Mouse (Mus musculus) heart, embryonic 14.5 days (tissue): ENCODE data around the gene Pcx. TPM values are rescaled to one million over a fixed set of nuclear protein-coding genes. Genes with fewer than 3 reads are reported as not detected.
A peak's percentile ranks its signal among the peaks of the same experiment; 100 is the strongest.

ENCODE experiments used
- ATAC-seq: fragments of 200-750 bp; cut with Nextera tagmentation; 2 replicates; pipeline ENCODE4 v1.8.0; 2017; ENCODE audit warnings: low read depth, moderate TSS enrichment; ENCODE audit not compliant: insufficient number of reproducible peaks, insufficient read depth, low FRiP score
- H3K27ac ChIP-seq, 2 experiments: fragments of 200-500 bp in 1 of 2; fragments of 300-500 bp in 1 of 2; sonication (generic) in 1 of 2; replicated peaks in 1 of 2; 2 replicates each; pipeline ENCODE4 v1.5.1; 2012 to 2014; ENCODE audit warnings: low read depth in 2 of 2, low read length in 2 of 2, control low read depth in 1 of 2, mild to moderate bottlenecking in 1 of 2, mixed read lengths in 1 of 2; ENCODE audit not compliant: control insufficient read depth in 1 of 2, insufficient read depth in 1 of 2
- H3K27me3 ChIP-seq: fragments of 300-500 bp; sonication (generic); 2 replicates; pipeline ENCODE4 v1.6.1; 2014; ENCODE audit warnings: mild to moderate bottlenecking, low read length, control low read depth; ENCODE audit not compliant: control insufficient read depth, insufficient read depth
- H3K36me3 ChIP-seq: fragments of 300-500 bp; sonication (generic); 2 replicates; pipeline ENCODE4 v1.6.1; 2014; ENCODE audit warnings: mild to moderate bottlenecking, control low read depth, low read length, mixed read lengths; ENCODE audit not compliant: control insufficient read depth, insufficient read depth
- H3K4me1 ChIP-seq, 2 experiments: fragments of 200-500 bp in 1 of 2; fragments of 300-500 bp in 1 of 2; sonication (generic) in 1 of 2; 2 replicates each; pipeline ENCODE4 v1.6.1; 2012 to 2014; ENCODE audit warnings: low read length in 2 of 2, control low read depth in 1 of 2, mixed read lengths in 1 of 2; ENCODE audit not compliant: control insufficient read depth in 2 of 2, insufficient read depth in 2 of 2
- H3K4me2 ChIP-seq: fragments of 300-500 bp; sonication (generic); 2 replicates; pipeline ENCODE4 v1.6.1; 2014; ENCODE audit warnings: mild to moderate bottlenecking, low read length
- H3K4me3 ChIP-seq, 2 experiments: fragments of 200-500 bp in 1 of 2; fragments of 300-500 bp in 1 of 2; sonication (generic) in 1 of 2; 2 replicates each; pipeline ENCODE4 v1.5.1; 2012 to 2014; ENCODE audit warnings: low read length in 2 of 2, mild to moderate bottlenecking in 2 of 2, control low read depth in 1 of 2, low read depth in 1 of 2, moderate library complexity in 1 of 2; ENCODE audit not compliant: control insufficient read depth in 1 of 2, insufficient read depth in 1 of 2
- H3K9ac ChIP-seq: fragments of 300-500 bp; sonication (generic); 2 replicates; pipeline ENCODE4 v1.6.1; 2014; ENCODE audit warnings: mild to moderate bottlenecking, low read length
- H3K9me3 ChIP-seq: fragments of 300-500 bp; sonication (generic); 2 replicates; pipeline ENCODE4 v1.6.1; 2016; ENCODE audit warnings: low read length, control low read depth; ENCODE audit not compliant: control insufficient read depth
- WGBS: fragments of 180-500 bp; shearing (Covaris S2); extraction: QIAGEN DNeasy Blood & Tissue Kit; methylation state at CpG from one replicate; pipeline ENCODE4 v1.1.7; 2014; 5-methylcytosine and 5-hydroxymethylcytosine counted together
- polyA plus RNA-seq: library from polyadenylated mRNA; unstranded; fragments of >200 nt; fragmentation: Nextera tagmentation; extraction: Ambion mirVana; gene quantifications from 2 replicates; pipeline ENCODE4 v1.2.1, GENCODE M21; 2014

Gene Pcx
- 8.2 and 8.7 TPM in 2 replicates for polyA plus RNA-seq

DNA sequence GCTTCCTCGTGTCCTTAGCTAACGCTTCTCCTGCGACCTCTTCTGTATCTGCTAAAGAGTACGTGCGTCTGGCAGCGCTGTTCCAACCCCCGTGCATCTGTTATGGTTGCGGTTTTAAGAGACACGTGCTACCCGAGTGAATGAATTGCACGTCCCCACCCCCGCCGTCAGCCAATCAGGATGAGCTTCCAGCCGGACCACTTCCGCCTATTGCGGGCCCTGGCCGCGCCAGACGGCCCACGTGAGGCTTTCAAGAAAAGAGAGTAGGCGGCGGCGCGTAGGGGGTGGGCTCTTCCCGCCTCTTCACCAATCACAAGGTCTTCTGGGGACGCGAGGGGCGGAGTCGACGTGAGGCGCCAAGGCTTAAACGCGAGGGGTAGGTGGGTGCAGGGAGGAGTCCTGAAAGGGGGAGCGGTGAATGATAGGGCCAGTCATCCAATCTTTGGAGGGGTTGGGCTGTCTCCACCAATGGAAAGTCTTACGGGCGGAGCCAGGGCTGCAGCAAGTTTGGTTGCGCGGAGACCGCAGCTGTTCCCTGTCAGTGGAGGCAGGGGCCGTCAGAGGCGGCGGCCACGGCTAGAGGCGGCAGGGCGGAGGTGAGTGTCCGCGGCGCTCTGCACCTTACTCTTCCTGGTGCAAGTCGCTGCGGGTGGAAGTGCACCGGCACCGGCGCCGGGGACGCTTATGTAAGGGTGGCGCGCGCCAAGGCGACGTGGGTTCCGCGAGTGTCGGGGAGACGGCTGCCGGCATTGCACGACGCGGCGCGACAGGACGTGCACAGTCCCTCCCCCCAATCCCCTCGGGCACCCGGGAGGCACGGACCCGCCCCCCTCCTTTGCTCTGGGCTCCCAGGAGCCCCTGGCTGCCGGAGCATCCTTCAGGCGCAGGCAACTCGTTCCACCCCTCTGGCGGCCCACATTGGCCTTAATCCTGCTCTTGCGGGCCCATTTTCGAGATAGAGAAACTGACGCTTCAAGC is at the start of gene Pcx:
Gene Pcx (plus strand): TSS at position 487 of the 978 bp plus-strand sequence.
- under 1% methylated on average over 81 of the region's 82 CpGs for WGBS

DNA sequence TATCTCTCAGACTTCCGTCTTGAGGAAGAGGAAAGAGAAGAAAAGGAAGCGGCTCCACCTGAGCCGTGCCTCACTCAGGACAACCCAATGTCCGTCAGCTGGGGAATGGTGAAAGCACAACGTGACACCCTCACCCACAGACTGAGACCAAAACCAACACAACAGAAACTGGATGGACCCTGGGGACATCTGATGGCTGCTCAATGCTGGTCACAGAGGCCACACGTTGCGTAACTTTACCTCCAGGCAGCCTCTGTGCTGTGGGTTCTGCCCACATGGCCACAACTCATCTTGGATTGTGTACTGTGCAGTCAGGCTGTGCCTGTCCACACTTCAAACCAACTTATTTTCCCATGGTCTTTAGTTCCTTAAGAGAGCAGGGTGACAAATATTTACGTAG is 48.3 kb upstream of the Pcx start:
- no peaks in the 10 kb centered on the region; a peak in 1 of 4 replicates for H3K4me1 ChIP-seq
- no peaks in the 10 kb centered on the region for H3K27me3 ChIP-seq
- 76% methylated on average over 8 of the region's 8 CpGs for WGBS

More for the DNA sequence above, at the start of gene Pcx:
- Histone ChIP-seq H3K4me1 (peaks cover 6 to 10% of the 10 kb centered on the region in 2 experiments; a peak in 3 of 4 replicates), H3K9me3 (no peaks in the 10 kb centered on the region), H3K9ac (peak within 1 kb of the TSS; percentile 74), H3K27me3 (no peaks in the 10 kb centered on the region), H3K27ac (peak within 1 kb of the TSS; percentile 22 to 57; a peak in 1 of 4 replicates), H3K4me2 (peak within 1 kb of the TSS; percentile 89), H3K4me3 (peak within 1 kb of the TSS; percentile 73 to 74), H3K36me3 (no peaks in the 10 kb centered on the region)
- ATAC-seq, result peak; percentile 100

DNA sequence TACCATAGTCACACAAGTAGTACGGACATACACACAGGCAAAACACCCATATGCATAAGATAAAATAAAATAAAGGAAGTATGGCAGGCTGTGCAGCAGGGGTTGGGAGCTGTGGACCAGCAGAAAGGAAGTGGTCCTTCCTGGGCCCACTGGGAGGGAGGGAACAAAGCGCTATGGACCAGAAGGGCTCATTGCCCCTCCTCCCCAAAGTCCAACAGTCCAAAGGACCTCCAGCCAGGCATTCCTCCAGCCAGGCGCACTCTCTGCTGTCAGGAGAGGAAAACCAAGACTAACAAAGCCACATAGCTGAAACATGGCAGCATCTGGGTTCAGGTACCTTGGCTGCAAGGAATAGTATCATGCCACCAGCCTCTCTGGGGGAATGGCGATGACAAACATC is 45.6 kb upstream of the Pcx start:
- no peak for ATAC-seq
- no peaks in the 10 kb centered on the region for H3K27me3 ChIP-seq
- WGBS, result 72% methylated on average over 4 of the region's 4 CpGs
- no peak overlapping the region for H3K4me3 ChIP-seq
- no peak overlapping the region for H3K9ac ChIP-seq
- no peaks in the 10 kb centered on the region for H3K36me3 ChIP-seq
- H3K9me3 ChIP-seq, result no peaks in the 10 kb centered on the region
- no peak overlapping the region for H3K4me2 ChIP-seq
- no peak overlapping the region for H3K27ac ChIP-seq
- no peaks in the 10 kb centered on the region; a peak in 1 of 4 replicates for H3K4me1 ChIP-seq

More for the DNA sequence above, 48.3 kb upstream of the Pcx start:
- H3K4me3 ChIP-seq, result no peak overlapping the region
- no peak overlapping the region for H3K9ac ChIP-seq
- H3K27ac ChIP-seq, result no peak overlapping the region
- no peaks in the 10 kb centered on the region for H3K9me3 ChIP-seq
- H3K36me3 ChIP-seq, result no peaks in the 10 kb centered on the region
- no peak overlapping the region for H3K4me2 ChIP-seq
- no peak for ATAC-seq

DNA sequence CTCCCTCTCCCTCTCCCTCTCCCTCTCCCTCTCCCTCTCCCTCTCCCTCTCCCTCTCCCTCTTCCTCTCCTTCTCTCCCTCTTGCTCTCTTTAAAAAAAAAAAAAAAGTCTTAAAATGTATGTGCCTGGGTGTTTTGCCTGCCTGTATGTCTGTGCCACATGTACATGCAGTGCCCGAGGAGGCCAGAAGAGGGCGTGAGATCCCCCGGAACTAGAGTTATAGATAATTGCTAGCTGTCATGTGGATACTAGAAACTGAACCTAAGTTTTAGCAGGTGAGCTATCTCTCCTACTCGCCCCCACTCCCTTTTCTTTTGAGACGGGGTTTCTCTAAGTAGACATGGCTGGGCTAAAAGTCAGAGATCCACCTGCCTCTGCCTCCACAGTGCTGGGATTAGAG is 41.9 kb upstream of the Pcx start:
- Histone ChIP-seq H3K9ac (no peak overlapping the region), H3K4me3 (no peak overlapping the region), H3K27me3 (no peaks in the 10 kb centered on the region), H3K9me3 (no peaks in the 10 kb centered on the region), H3K27ac (no peak overlapping the region), H3K4me2 (no peak overlapping the region), H3K4me1 (no peaks in the 10 kb centered on the region; a peak in 1 of 4 replicates), H3K36me3 (no peaks in the 10 kb centered on the region)
- ATAC-seq, result no peak
- 29% methylated on average over 5 of the region's 5 CpGs for WGBS

DNA sequence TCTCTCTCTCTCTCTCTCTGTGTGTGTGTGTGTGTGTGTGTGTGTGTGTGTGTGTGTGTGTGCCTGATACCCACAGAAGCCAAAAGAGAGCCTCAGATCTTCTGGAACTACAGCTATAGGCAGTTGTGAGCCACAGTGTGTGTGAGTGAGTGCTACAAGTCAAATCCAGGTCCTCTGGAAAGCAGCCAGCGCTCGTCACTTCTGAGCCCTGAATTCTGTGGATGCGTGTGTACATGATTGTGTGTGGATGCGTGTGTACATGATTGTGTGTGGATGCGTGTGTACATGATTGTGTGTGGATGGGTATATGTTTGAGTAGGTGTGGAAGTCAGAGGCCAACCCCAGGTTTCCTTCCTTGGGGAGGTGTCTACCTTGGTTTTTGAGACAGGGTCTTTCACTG is 36.7 kb upstream of the Pcx start:
- Histone ChIP-seq H3K27ac (no peak overlapping the region), H3K4me1 (peaks cover 4 to 6% of the 10 kb centered on the region in 2 experiments; a peak in 3 of 4 replicates), H3K9me3 (no peaks in the 10 kb centered on the region), H3K4me3 (no peak overlapping the region), H3K27me3 (peaks cover 23% of the 10 kb centered on the region), H3K9ac (no peak overlapping the region), H3K4me2 (no peak overlapping the region), H3K36me3 (no peaks in the 10 kb centered on the region)
- no peak for ATAC-seq
- 77% methylated on average over 5 of the region's 5 CpGs for WGBS

DNA sequence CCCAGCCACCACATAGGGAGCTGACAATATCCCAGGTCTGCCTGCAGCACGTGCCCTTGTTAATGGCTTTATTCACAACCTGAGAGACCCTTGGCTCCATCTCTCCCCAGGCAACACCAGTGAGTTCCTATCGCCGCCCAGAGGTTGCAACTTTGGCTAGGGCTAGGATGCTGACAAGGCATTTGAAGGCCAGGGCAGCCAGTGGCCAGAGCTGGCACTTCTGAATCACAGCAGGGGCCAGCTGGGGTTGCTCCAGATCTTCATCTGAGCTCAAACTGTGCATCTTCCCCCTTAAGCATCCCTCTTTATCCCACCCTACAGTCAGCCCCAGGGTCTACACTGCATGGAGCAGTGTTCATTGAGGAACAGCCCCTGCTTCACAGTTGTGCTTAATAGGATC is 35.5 kb upstream of the Pcx start:
- H3K9ac ChIP-seq, result no peak overlapping the region
- H3K9me3 ChIP-seq, result no peaks in the 10 kb centered on the region
- H3K27me3 ChIP-seq, result peaks cover 23% of the 10 kb centered on the region
- 45% methylated on average over 3 of the region's 3 CpGs for WGBS
- H3K4me2 ChIP-seq, result no peak overlapping the region
- H3K4me1 ChIP-seq, result peaks cover 4 to 6% of the 10 kb centered on the region in 2 experiments; a peak in 3 of 4 replicates
- H3K27ac ChIP-seq, result no peak overlapping the region
- no peak overlapping the region for H3K4me3 ChIP-seq
- H3K36me3 ChIP-seq, result no peaks in the 10 kb centered on the region
- ATAC-seq, result no peak

DNA sequence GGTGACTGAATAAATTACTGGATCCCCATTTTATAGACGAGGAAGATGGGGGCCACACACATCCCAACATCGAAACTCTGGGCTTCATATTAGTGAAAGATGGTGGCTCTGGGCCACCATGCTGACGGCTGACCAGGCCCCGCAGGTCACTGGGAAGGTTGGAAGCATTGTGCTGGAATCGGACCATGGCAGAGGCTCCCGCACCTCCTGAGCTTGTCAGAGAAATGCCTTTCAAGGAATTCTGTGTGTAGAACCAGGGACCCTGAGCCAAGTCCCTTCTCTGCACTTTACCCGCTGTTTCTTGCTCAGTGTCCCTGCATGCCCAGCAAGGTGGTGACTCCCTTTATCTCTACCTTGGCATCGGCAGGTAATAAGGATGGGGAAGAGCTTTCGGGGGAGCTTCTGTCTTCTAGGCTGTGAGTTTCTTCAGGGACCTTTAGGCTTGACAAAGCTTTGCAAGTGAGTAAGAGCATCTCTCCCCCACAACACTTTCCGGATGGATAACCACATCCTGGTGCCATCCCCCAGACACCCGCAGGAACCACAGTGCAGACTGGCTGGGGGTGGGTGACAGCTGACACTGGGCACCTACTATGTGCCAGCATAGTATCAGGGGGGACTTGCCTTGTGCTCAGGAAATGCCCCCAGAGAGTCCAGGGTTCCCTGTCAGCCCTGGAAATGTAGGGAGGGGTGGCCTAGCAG is 34.9 kb upstream of the Pcx start:
- H3K36me3 ChIP-seq, result no peaks in the 10 kb centered on the region
- H3K27ac ChIP-seq, result no peak overlapping the region
- WGBS, result 76% methylated on average over 11 of the region's 11 CpGs
- no peak overlapping the region for H3K4me2 ChIP-seq
- H3K4me1 ChIP-seq, result peaks cover 4 to 6% of the 10 kb centered on the region in 2 experiments; a peak in 3 of 4 replicates
- no peak overlapping the region for H3K4me3 ChIP-seq
- peaks cover 23% of the 10 kb centered on the region for H3K27me3 ChIP-seq
- no peak overlapping the region for H3K9ac ChIP-seq
- no peak for ATAC-seq
- no peaks in the 10 kb centered on the region for H3K9me3 ChIP-seq
